Mouse (Mus musculus) B cell, adult 2 months (primary cell): ENCODE measurements around the gene Cptp.

ENCODE experiments used
- DNase-seq, 2 experiments: peaks; one replicate each; pipeline ENCODE4 v3.0.0; 2022

Cptp gene

GRCm38 (mm10) chr4:155869317-155870033 is at the start of gene Cptp, which contains the start of gene Ints11:
Gene Cptp, minus strand, starts transcription at chr4:155869440.
Gene Ints11, plus strand, starts transcription at chr4:155869546.
- DNase-seq = peak; percentile 96

GRCm38 (mm10) chr4:155908751-155909150 is 39.5 kb upstream of the Cptp start:
- no peak for DNase-seq

- peak in 1 of 2 experiments; percentile 0 for DNase-seq
These were observed 39.0 kb upstream of the Cptp start for GRCm38 (mm10) chr4:155908281-155908680.

- no peak for DNase-seq
These were observed 37.8 kb upstream of the Cptp start for GRCm38 (mm10) chr4:155907003-155907402.

- peak in 1 of 2 experiments; percentile 0 for DNase-seq
These were observed 36.9 kb upstream of the Cptp start for GRCm38 (mm10) chr4:155906125-155906524.

DNA sequence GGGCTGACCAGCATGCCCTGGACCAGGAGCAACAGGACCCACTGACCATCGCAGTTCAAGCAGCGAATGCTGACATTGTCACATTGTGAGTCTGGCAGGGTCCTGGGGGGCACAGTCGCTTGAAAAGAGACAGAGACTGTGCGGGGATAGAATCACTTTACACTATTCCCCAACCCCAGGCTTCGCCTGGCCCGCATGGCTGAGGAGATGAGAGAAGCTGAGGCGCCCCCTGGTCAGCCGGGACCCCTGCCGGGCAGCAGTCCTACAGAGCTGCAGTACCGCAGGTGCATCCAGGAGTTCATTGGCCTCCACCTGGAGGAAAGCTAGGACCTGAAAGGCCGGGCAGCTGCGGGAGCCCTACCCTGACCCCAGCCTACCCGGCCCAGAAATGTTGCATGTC is 36.4 kb upstream of the Cptp start:
- peak in 1 of 2 experiments; percentile 1 for DNase-seq

- peak in 1 of 2 experiments; percentile 33 for DNase-seq
These were observed 35.3 kb upstream of the Cptp start for GRCm38 (mm10) chr4:155904318-155905102.

DNA sequence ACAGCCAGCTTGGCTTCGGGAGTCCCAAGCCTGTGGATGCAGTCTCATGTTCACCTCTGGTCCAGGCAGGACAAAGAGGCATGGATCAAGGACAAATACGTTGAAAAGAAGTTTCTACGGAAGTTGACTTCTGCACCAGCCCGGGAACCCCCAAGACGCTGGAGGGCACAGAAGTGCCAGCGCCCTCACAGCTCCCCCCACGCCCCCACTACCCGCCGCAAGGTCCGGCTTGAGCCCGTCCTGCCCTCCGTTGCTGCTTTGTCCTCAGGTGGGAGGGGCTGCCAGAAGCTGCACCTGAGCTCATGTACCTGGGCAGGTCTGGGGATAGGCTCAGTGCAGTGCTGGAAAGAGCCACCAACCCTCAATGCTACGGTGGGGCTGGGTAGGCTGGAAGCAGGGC is 34.0 kb upstream of the Cptp start:
- DNase-seq = peak in 1 of 2 experiments; percentile 0

DNA sequence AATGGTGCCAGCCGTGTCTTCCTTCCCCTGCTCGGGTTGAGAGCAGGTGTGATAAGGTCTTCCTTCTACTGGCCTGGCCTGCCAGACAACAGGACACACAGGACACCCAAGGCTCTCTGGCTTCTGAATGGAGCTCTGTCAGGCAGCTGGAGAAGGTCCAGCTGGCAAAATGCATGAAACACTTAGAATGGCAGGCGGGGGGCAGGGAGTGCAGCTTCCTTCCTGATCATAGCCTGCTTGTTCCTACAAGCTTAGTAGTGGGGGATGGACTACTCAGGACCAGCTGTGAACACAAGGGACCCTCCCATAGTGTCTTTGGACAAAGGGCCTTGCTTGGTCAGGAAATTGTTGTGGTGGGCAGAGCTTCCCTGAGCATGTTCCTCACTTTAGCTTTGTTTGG is 32.0 kb upstream of the Cptp start:
- no peak for DNase-seq

DNA sequence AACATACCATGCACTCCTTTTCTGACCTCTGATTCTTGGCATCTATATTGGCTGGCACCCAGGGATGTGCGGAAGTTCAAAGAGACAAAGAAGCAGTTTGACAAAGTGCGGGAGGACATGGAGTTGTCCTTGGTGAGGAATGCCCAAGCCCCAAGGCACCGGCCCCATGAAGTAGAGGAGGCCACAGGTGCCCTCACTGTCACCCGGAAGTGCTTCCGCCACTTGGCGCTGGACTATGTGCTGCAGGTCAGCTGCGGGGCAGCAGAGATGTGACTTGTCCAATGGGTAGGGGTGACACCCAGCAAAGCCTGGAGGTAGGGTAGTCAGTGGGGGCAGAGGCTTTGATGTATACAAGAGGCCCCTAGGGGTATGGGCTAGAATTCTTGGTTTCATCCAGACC is 30.1 kb upstream of the Cptp start:
- no peak for DNase-seq

DNA sequence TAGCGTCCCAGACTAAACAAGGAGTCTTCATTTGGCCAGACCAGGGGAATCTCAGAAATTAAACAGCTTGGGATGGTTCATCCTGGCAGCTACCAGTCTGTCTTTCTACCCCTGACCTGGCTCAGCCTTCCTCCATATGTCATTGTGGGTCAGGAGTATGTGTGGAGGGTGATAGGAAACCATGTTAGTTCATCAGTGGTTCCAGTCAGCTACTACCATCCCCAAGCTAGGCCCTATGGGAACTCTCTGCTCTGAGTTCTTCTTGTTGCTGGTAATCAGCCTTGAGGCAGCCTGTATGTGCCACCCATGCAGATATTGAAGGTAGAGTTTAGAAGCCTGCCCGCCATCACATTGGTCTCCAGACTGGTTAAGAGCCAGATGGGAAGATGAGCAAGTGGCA is 29.1 kb upstream of the Cptp start:
- DNase-seq = no peak

GRCm38 (mm10) chr4:155896461-155896860 is 27.2 kb upstream of the Cptp start:
- no peak for DNase-seq

DNA sequence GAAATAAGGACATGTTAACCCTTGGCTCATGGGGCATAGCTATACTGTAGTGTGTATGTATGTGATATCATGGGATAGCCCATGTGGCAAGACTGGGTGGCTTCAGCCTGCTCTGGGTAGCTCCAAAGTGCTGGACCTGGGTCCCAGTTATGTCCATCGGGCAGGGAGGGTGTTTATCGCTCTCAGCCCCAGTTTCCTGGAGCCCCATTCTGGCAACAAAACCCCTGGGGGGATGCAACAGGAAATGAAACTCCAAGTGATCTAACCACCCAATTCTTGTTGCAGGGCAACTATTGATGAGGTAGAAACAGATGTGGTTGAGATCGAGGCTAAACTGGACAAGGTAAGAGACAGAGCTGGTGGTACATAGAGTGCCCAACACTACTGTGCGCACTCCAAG is 26.6 kb upstream of the Cptp start:
- peak; percentile 57 to 69 for DNase-seq

DNA sequence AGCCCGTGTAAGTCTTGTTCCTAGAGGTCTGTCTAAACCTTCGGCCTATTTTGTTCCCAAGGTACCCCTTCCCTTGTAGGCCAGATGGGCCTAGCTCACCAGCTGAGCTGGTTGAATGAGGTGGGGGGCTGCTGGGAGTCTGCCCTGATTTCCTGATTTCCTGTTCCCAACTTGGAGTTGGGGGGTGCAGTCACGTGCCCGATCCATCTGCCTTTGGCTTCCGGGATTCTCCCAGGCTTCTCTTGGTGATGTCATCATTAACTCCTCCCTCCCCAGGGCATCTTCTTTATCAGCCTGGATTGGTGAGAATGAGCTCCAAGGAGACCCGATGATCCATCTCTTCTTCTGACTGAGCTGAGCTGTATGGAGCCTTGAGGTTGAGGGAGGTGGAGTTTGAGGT is 26.0 kb upstream of the Cptp start:
- DNase-seq = peak; percentile 0

- DNase-seq = peak; percentile 5 to 11
These were observed 25.2 kb upstream of the Cptp start for GRCm38 (mm10) chr4:155894311-155894881.

GRCm38 (mm10) chr4:155893212-155893690 is 24.0 kb upstream of the Cptp start:
- DNase-seq = peak; percentile 0 to 1

DNA sequence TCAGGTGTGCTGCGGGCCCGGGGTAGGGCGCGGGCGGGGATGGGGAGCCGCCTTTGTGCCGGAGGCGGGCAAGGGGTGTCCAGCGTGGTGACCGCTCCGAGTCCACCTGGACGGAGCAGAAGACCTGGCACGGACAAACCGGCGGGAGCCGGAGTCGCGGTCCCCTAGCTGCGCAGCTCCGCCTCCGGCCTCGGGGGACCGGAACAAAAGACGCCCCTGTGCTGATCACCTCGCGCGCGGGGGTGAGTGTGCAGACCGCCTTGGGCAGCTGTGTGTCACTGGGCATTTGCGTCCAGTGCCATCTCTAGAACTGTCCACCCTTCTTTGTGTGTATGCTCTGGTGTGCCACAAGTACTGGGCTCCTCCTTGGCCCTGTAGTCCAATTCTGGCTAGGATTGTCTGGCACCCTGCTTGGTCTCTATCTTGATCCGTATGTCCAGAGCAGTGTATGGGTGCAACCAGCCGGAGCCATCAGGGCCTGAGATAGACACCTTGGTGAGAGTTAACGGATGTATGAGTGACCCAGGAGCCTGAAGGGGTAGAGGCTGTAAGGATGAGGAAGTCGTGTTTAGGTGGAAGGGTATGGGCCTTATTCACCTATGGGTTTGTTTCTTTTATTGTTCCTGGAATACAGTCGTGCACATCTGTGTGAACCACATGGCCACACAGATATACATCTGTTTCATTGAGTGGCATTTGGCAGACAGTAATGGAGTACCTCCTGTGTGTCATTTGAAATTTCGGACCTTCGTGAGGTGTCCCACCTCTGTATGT is 23.4 kb upstream of the Cptp start:
- DNase-seq = peak; percentile 56 to 57

DNA sequence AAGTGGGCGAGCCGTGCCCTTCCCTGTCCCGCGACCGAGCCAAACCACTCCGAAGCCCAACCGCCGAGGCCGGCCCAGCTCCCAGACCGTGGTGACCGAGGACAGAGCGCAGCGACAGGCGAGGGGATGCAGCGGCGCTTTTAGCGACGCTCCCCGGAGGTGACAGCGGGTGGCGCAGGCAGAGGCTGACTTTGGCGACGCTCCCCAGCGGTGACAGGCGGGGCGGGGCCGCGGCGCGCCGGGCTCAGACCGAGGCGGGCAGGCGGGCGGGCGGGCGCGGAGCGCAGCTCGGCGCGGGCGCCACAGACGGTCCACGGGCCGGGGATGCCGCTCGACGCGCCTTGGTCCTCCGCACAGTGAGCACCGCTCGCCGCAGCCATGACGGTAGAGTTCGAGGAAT is 22.8 kb upstream of the Cptp start:
- peak; percentile 85 for DNase-seq

DNA sequence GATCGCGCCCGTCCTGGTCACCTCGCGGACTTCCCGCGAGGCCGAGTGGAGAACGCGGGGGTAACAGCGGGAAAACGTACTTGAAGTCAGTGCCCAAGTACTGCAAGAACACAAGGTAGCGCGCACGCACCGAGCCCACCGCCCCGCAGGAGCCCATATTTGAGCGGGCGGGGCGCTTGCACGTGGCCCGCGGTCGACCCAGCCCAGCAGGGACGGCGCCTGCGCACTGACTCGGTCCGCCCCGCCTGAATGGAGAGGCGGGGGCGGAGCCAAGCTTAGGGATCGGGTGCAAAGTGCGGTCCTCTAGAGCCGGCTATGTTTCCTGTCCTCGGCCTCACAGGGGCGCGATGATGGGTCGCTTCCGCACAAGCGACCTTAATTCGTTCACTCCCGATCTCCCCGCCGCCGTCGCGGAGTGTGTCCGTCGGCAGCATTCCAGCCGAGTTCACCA is 22.3 kb upstream of the Cptp start, which contains the start of the genes Pusl1 and Acap3:
Gene Pusl1, minus strand, starts transcription at position 231 of the 451 bp plus-strand sequence.
Gene Acap3, plus strand, starts transcription at position 272 of the 451 bp plus-strand sequence.
- DNase-seq = peak; percentile 98

DNA sequence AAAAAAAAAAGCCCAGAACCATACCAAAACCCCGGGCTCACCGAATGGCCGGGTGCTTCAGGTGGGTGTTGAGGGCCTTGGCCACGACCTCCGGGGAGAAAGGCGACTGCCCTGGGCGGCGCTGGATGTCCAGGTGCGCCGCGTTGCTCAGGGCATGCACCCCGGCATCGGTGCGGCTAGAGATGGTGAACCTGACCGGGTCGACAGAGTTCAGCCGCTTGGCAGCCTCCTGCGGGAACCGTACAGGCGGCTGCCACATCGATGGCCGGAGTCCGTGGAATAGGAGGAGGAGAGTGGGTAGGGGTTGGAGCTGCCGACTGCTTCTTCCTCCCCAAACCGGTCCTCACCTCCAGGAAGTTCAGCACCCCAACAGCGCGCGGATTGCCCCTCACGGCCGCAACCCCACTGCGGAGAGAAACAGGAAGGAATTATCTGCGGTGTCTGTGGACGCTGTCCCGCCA is 21.8 kb upstream of the Cptp start:
- no peak for DNase-seq

DNA sequence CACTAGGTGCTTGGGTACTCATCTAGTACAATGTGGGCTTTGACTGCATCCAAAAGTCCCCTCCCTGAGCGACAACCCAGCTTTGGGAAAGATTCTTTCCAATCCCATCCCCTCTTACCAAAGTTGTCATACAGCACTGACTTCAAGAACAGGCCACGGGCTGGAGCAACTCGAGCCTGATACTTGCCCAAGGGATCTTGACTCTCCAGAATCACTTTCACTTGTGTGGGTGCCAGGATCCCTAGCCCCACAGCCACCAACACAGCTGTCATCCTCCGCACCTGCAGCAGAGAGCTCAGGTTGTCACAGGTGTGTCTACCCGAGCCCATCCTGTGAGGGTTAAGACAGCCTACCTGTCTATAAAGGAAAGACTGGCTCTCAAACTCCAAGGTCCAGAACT is 20.1 kb upstream of the Cptp start:
- DNase-seq = peak in 1 of 2 experiments; percentile 0

GRCm38 (mm10) chr4:155888181-155888580 is 18.9 kb upstream of the Cptp start:
- peak in 1 of 2 experiments; percentile 0 for DNase-seq
